Mouse (Mus musculus): ENCODE data around the gene 4933421I07Rik.

The 4933421I07Rik gene

DNA sequence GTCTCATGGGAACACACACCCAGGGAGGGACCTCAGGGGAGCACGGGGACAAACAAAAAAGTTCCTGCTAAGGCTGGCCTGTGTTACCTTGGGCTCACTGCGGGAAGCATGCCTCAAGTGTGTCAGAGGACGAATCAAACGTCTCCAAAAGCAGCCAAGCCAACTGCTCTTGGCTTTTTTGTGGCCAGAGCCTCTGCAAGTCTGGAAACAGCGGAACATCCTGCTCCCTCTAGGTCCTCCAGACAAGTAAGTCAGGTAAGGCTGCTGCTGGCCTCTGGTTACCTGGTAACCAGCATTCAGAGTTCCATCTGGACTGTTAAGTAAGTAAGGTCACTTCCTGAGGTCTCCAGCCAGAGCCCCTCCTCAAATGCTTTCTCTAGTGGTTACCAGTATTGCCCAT, at the start of gene 4933421I07Rik:
TSS of gene 4933421I07Rik (minus strand) at position 271 of the 400 bp plus-strand sequence.
- DNase-seq = no peak

- no peak for DNase-seq
These were observed 49.4 kb upstream of the 4933421I07Rik start for GRCm38 (mm10) chr7:42497356-42497755.

- no peak for DNase-seq
These were observed 48.3 kb upstream of the 4933421I07Rik start for GRCm38 (mm10) chr7:42496202-42496601.

GRCm38 (mm10) chr7:42490859-42491258, 42.9 kb upstream of the 4933421I07Rik start:
- DNase-seq = no peak

- DNase-seq = no peak
These were observed 42.4 kb upstream of the 4933421I07Rik start for GRCm38 (mm10) chr7:42490358-42490757.

DNA sequence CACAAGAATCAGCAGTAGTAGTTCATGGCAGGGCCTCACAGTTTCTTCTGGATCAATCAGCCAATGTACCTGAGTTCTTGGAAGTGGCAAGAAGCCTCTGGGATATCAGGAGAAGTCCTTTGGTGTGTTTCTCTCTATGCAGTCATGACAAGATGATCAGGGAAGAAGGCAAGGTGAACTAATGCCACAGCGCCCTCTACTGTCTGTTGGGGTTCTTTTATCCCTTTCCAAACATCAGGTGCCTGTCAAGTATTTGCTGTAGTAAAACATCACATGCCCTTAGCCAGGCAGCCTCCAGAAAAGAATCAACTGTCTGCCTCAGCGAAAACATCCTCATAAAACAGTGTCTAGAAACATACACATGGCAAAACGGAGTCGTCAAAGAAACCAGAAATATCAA, 6.7 kb upstream of the 4933421I07Rik start:
- DNase-seq = no peak

DNA sequence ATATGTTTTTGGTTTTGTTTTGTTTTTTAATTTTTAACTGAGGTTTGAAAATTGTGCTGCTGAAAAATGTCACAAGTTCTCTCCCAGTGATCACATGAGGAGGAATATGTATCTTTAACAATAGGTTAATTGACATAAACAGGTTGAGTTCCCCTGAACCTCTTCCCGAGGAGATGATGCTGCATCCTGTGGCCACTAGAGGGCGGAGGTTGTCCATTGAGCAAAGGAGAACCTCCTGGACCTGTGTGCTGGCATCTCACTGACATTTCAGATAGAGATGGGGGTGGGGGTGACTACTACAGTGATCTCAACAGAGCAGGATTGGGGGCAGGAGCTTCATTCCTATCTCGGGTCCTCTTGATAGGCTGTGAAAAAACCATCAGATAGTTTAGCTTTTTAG, 2.7 kb upstream of the 4933421I07Rik start:
- DNase-seq = no peak

DNA sequence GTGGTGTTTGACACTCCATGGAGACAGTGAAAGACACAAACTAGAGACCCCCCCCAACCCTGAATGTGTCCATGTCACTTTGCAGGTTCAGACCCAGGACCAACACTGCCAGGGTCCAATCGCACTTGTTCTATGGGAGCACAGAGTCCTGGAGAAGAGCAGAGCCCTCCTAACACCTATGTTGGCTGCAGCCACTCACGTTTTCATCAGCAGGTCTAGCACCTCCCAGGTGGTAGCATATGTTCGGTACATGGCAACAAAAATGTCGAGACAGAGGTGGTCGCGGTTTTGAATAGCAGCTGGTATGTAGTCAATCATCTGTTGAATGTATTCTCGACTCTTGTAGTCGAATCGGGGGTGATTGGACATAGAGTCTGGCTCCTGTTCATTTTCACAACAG, 568 bp downstream of the 4933421I07Rik start:
- no peak for DNase-seq
